Mouse (Mus musculus) ES-CJ7 (cell line): ENCODE data around the gene Tecpr2.

Experiments
- DNase-seq: peaks from one replicate; pipeline ENCODE4 v3.0.0; 2011; ENCODE audit warnings: low read depth, low spot score

Tecpr2 gene

DNA sequence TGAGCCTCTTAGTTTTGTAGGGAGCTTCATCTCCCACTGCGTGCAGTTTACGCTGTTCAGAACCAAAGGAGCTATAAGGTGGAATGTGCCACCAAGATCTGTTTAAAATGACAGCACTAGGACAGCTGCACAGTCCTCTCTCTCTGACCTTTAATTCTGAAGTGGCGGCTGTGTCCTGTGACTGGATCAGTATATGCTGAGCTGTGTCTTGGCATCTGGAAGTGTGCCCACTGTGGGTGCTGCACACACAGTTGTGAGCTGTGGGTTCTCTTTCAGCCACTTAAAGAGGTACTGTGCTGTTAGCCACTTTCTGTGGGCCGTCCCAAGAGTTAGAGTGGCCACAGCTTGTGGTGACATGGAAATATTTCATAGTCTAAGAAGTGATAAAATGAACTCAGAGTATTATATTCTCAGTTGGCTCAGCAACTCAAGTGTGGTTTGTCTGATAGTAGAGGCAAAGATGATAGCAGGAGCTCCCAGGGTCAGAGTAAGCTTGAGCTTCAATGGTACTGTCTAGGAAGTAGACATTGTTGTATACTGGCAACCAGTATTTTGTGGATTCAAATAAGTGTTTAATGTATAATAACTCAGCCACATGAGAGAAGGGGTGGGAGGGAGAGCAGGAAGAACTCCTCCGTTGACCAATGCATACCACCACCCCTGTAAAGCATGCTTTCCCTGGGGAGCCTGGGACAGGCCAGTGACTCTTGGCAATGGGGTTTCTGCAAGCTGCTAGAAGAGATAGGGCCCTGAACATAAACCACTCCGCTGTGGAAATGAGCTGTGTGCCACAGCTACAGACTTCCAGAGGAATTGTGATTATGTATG lies 59.2 kb downstream of the Tecpr2 start:
- DNase-seq, result no peak

DNA sequence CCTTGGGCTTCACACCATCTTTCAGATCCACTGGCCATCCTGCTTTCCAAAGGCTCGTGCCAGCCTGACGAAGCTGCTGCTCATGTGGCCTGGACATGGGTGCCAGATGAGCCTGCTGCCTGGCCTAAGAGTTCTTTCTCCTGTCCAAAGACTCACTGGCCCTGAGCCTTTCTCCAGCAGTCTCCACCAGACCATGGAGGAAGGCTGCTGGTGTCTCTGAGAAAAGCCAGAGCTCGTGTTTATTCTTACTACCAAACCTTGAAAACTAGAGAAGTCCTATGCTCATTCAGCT lies 59.8 kb downstream of the Tecpr2 start:
- DNase-seq, result no peak

DNA sequence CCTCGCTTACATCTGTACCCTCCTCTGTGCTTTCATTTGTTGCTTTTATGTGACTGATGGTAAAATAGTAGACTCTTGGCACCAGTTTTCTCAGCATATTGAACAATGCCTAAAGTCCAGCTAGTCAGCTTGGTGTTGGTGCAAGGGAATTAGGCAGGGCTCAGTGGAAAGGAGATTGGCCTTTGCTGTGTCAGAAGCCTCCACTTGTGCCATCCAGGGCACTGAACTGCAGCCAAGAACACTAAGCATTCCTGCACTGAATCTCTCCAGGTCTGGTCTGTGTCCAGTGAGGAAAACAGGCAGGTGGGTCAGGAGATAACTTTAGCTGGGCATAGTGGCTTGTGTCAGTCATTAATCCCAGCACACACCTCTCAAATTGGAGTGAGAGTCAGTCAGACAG lies 60.3 kb downstream of the Tecpr2 start:
- DNase-seq, result no peak

DNA sequence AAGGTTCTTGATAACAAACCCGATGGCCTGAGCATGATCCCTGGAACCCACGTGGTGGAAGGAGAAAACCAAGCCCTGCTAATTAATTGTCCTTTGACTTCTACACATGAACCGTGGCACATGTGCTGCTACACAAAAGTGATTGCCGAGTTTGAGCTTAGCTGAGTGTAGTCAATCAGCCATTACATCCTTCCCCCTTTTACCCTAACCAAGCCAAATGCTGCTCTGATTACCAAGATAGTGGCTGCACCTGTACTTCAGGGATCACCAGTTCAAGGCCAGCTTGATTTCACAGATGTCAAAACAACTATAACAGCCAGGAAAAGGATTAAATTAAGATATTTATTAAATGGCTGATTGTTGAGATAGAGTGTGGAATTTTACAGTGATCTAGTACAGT lies 61.1 kb downstream of the Tecpr2 start:
- no peak for DNase-seq

DNA sequence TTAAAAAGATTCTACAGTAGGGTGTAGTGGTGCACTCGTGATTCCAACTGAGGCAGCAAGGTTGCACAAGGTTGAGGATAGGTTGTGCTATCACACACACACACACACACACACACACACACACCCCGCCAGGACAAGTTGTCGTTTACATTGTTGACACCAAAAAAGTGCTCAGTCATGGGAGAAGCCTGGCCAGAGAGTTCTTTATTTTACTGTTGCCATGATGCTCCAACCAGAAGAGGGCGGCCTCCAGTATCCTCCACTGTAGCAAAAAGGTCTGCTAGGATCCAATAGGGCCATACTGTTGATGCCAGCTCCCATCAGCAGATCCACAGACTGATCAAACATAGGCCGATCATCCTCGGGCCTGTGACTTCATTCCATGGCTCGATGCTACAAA lies 62.2 kb downstream of the Tecpr2 start:
- peak; percentile 19 for DNase-seq

DNA sequence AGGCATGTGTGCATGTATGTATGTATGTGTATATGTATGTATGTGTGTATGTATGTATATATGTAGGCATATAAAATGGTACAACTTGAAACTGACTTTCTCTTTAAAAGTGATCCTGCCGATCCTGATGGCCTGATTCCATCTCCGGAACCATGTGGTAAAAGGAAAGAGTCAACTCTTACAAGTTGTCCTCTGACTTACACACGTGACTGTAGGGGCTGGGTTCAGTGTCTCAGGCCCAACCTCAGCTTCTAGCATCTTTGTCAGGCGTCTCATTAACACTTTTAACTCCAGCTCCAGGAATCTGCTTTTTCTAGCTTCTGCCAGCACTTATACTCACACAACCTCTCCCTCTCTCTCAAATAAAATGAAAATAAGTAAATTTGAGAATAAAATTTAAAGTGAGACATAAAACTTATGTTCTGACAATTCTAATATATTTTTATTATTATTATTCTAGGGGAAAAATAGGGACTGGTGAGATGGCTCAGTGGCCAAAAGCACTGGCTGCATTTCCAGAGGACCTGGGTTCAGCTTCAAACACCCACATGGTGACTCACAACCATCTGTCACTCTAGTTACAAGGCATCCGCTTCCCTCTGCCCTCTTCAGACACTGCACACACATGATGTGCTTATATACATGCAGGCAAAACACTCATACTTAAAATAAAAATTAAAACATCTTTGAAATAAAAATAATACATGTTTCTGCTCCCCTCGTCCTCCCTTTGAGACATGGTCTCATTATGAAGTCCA lies 63.7 kb downstream of the Tecpr2 start:
- DNase-seq, result no peak

DNA sequence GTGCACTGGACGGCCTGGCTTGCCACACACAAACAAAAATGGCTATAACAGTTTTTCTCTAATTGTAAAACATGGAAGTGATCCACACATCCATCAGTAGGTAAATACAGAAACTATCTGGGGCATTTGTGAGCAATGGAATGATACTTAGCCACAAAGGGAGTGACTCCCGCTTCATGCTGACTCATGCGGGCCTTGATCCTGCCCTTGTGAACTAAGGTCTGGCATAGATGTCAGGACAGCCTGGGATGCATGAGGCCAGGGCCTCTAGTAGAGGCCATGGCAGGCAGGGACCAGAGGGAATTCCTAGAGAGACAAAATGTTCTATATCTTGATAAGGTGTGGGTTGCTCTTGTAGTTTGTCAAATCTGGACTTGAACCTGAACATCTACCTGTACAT lies 64.4 kb downstream of the Tecpr2 start:
- no peak for DNase-seq

DNA sequence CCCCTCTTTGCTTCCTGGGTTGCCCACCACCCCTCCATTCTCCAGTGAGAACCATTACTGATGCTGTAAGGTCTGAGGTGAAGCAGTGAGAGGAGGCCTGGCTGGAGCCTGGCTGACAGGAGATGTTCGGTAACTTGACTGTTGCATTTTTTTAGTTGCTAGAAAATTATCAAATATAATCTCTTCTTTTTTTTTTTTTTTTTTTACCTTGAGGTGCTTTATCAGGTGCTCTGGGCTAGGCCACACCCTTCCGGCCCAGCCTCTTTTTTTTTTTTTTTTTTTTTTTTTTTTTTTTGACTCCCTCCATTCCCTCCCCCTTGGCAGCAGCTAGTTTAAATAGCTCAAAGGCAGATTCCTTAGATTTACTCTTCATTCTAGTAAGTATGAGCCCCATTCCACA lies 64.8 kb downstream of the Tecpr2 start:
- no peak for DNase-seq

DNA sequence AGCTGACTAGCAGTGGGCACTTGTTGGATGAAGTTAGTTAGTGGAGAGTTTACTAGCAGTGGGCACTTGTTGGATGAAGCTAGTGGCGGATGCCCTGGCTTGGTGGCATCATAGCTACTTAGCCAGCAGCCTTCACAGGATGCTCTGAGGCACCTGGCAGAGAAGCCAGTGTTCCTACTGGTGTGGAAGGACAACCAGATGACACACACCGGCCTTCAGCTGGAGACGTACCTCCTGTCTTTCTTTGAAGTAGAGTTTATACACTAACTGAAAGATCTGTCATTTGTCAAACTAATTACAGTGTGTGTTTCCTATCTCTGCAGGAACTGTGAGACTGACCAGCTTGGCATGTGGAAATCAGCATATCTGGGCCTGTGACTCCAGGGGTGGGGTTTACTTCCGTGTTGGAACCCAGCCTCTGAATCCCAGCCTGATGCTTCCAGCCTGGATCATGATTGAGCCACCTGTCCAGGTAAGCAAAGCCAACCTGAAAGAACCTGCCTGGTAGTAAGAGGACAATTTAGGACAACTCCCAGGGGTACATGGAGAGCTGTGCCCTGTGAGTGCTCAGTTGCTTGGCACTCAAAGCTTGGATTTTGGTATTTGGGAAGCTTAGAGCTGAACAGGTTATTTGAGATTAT lies 65.4 kb downstream of the Tecpr2 start:
- DNase-seq, result no peak

DNA sequence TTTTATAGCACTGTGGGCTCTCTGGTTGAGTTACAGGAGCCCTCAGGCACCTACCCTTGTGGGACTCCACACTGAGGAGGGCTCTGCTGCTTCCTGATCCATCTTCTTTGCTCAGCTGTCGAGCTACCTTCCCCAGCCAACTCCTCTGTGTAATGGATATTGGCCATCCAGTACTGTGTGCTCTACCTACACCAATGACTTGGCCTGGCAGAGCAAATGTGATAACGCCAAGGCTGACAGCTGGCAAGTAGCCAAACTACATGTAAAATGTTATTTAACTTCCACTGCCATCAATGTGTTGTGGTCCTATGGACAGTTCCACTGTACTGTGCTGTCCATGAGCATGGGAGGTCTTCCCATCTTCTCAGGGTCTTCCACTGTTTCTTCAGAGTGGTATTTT lies 72.9 kb downstream of the Tecpr2 start:
- no peak for DNase-seq

DNA sequence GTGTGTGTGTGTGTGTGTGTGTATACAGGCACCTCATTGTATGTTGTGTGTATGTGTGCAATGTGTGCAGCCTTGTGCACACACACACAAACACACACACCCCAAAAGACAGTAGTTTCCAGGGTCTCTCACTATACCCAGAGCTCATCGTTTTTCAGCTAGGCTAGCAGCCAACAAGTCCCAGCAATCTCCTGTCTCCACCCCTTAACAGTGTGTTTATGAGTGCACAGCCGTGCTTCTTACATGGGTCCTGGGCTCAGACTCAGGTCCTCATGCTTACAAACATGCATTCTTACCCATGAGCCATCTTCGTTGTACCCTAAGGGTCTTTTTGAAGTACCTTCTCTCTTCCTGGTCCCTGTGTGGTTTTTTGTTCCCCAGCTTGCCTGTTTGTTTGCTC lies 76.4 kb downstream of the Tecpr2 start:
- DNase-seq, result no peak

DNA sequence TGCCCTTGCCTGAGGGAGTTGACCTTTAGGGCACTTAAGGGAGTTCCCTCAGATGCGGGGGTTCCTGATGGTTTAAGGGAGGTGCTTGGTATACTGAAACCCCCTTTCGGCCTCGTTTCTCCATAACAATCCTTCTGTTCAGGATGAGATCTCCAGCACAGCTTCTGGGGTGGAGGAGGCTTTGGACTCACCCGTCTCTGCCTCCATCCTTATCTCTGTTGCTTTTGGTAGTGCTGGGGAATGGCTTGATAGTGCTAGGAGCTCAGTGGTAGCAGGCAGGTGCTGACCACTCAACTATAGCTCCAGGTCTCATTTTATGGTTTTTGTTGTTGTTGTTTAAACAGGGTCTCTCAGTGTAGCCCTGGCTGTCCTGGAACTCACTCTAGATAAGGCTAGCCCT lies 77.0 kb downstream of the Tecpr2 start:
- peak; percentile 49 for DNase-seq

DNA sequence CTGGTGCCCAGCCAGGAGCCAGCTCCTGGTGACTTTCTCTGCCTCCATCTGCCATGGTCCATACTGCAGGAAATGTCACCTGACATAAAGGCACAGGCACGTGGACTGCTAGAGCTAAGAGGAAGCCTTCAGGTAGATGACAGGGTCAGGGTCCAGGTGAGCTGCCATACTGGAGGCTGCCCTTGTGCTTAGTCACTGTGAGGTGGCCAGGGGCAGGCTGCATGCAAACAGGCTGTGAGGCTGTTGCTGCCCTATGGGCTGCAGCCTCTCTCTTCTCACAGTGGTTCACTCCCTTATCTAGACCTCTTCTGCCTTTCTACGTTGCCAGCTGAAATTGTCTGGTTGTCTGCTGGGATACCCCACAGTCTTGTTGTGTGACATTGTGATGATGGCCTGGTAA lies 78.1 kb downstream of the Tecpr2 start:
- no peak for DNase-seq

DNA sequence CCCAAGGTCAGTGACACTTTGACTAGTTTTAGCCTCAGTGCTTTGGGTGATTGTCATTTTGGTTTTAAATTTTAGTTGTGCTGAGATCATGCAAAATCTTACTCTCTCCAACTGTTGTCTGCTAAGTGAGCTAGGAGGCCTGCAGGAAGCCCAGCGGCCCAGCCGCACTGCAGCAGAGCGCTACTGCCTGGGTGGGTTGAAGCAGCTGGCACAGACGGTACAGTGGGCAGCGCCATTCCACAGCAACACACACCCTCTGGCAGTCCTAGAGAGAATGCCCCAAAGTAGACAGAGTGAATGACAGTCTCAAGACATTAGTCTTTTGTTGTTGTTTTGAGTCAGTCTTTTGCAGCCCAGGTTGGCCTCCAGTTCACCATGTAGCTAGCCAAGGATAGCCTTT lies 81.3 kb downstream of the Tecpr2 start:
- DNase-seq, result no peak

DNA sequence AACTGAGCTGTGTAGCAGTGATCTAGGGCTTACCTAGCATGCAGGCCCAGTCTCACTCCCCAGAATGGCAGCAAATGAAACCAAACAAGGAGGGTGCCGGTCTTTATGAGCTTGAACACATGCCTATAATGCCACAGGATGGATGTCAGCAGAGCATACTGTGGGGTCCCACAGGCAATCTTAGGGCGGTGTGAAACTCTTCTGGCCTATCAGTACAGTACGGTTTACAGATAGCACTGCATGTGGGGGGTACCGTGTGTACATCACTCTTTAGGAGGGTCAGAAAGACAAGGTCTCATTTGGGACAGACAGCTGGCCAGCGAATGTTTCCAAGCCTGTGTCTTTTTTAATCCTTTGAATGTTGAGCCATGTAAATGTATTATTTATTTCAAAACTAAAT lies 82.9 kb downstream of the Tecpr2 start:
- DNase-seq, result no peak

DNA sequence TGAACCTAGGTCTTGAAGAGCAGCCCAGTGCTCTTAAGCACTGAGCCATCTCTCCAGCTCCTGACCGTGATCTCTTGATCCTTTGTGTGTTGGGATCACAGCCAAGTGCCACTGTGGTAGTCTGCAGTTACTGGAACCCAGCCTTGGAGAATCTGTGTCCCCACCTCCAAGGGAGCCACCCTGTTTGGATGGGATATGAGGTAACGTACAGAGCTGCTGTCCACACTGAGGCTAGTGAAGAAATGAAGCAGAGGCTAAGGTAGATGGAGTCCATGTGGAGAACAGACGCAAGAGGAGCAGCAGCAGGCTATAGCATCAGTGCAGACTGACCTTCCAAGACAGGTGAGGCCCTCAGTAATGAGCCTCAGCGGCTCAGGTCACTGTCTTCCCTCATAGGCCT lies 84.8 kb downstream of the Tecpr2 start:
- no peak for DNase-seq

DNA sequence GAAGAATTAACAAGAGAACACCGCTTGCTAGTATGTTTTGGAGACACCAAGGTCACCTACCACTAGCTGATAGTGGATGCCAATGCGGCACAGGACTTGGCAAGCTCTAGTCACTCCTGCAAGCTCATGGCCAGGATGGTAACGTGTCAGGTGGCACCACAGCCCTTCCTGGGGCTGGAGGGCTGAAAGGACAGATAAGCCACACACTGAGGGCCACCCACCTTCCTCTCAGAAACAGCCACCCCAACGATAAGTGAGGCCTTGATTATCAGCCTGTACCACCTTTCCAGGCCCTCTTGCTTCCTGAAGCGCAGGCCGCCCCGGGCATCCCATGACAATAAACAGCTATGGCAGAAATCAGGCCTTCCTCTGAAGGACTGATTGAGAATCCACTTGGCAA lies 85.2 kb downstream of the Tecpr2 start:
- no peak for DNase-seq

DNA sequence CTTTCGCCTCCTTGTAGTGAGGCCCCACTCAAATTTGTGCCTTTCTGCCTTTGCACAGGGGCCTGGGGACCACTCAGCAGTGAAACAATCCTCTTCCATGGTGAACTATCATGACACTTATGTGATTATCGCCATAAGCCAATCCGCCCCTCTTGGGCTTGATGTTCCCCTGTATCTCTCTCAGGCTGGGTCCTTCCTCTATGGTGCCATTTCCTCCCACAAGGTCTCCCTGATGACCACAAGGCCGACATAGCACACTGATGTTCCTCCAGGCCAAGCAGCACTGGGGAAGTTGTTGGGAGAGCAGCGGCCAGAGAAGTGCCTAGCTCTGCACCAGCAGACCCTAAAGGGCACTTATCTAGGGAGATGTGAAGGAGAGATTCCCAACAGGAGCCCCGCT lies 85.7 kb downstream of the Tecpr2 start:
- no peak for DNase-seq

DNA sequence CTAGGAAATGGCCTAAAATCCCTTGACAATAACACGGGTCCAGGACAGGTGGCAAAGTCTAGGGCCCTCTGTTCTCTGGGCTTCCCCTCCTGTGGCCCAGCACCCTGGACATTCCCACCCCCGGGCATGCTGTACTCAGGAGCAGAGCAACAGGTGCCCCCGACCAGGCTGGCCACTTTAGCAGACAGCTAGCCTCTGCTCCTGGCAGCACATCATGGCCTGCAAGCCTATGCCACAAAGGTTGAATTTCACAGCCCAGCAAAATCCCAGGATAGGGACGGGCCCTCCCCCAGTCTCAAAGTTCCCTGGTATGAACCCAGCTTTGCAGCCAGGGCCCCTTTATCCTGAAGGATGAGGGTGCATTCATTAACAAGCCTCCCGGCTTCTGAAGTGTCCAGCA lies 86.3 kb downstream of the Tecpr2 start:
- no peak for DNase-seq

DNA sequence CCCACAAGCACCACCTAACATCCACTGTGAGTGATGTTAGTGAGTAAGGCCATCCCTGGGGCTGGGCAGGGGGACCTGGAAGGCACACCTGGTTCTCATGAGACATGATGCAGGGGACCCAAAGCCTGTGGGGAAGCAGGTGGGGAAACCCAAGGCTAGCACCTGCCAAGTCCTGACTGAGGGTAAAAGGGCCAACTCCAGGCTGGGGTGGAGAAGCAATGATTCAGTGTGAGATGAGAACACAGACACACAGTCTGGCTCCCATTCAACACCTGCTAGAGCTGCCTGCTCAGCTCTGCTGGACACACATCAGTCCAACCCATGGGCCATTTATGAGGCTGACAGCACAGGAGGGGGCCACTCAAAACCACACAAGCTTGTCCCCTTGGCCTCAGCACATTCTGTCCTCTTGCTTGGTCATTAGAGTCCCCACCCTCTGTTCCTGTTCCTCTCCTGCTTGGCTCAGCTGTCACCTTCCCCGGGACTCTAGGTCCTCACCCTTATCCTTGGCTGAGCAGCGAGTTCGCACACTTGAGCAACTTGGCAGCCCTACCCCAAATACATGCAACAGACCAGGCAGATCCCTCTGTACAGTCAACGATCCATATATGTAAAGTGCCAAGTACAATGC lies 86.9 kb downstream of the Tecpr2 start:
- no peak for DNase-seq

DNA sequence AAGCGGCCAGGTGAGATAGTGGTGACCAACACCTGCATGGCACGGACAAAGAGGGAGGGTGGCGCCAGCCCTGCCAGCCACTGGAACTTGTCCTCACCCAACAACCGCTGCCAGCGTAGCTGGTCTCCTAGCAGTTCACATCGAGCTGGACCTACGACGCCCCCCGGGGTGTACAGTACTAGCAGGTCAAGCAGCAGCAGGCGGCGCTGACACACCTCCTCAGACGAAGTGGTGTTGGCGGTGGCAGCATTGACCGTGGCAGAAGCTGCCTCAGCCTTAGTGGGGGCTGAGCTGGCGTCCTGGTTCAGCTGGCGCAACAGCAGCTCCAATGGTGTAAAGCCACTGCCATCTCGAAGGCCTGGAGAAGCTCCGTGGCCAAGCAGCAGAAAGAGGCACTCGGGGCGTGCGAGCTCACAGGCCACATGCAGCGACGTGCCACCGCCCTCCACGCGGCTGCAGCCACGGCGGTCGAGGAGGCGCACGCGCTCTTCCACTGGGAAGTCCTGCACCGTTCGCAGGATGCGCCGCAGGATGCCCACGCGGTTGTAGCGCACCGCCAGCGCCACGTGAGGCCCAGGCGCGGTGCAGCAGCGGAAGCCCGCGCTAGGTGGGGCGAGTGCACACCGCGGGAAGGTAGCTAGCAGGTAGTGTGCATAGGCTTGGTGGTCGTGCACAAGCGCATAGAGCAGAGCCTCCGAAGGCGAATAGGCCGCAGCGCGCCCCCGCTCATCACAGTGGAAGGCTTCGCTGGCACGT lies 87.7 kb downstream of the Tecpr2 start:
- DNase-seq, result peak; percentile 59

DNA sequence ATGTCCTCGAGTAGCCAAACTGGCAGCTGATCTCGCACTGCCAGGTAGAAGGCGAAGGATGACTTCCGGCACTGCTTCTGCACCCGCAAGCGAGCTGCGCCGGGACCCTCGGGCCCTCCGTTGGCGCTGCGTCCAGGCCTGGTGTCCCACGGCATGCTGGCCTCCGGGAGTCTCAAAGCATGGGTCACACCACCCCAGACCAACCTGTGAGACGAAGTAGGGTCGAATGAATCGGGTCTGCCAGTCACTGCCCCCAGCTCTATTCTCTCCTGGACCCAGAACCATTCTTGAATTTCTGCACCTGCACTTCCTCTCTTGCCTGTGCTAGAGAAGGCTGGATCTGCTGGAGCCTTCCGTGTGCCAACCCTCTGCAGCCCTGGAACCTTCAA lies 88.3 kb downstream of the Tecpr2 start:
- DNase-seq, result no peak
